Mouse (Mus musculus): ENCODE measurements around the gene Pigf.
A peak's percentile ranks its signal among the peaks of the same experiment; 100 is the strongest.

DNA sequence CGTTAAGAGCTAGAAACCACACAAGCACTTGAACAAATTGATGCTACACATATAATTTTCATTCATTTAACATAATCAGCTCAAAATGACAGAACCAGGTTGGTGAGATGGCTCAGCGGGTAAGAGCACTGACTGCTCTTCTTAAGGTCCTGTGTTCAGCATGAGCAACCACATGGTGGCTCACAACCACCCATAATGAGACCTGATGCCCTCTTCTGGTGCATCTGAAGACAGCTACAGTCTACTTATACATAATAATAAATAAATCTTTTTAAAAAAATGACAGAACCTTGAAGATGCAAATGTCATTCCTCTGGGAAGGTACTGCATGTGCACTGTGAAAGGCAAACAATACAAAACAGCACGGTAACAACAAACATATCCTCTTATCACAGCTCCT is 16.3 kb downstream of the Pigf start:
- 0 out of 2 replicates have a peak, but pooled peaks have one; percentile 13 for TF ChIP-seq CTCF (conservative IDR thresholded peaks at IDR 0.05; ENCODE audit: insufficient read depth, insufficient read length, low read depth, low read length)
- TF ChIP-seq POLR2A (IDR thresholded peaks at IDR 0.05; ENCODE audit: low read depth, low read length), result no peak
